Mouse (Mus musculus) CH12.LX (cell line): ENCODE measurements around the gene Yy1. TPM values are rescaled to one million over a fixed set of nuclear protein-coding genes. Genes with fewer than 3 reads are reported as not detected.

ENCODE experiments used
- DNase-seq: peaks from one replicate; pipeline ENCODE4 v3.0.0-alpha.2; 2013; ENCODE audit errors: extremely low read depth
- H3K27ac ChIP-seq: 2 replicates; pipeline ENCODE4 v1.5.1; 2012; ENCODE audit warnings: low read depth, mild to moderate bottlenecking, control low read depth, moderate library complexity; ENCODE audit not compliant: insufficient read depth
- H3K27me3 ChIP-seq: replicated peaks from 2 replicates; pipeline ENCODE3; 2012; ENCODE audit warnings: inconsistent platforms
- H3K36me3 ChIP-seq, 2 experiments: replicated peaks in 1 of 2; 2 replicates each; pipeline versions ENCODE3 to v1.6.1; 2012; ENCODE audit warnings: inconsistent platforms in 1 of 2, low read length in 1 of 2, mild to moderate bottlenecking in 1 of 2, mixed read lengths in 1 of 2, moderate library complexity in 1 of 2; ENCODE audit not compliant: control insufficient read depth in 1 of 2, insufficient read depth in 1 of 2
- H3K4me1 ChIP-seq, 2 experiments: 2 replicates each; pipeline ENCODE4 v1.6.1; 2012; ENCODE audit warnings: inconsistent platforms in 1 of 2, moderate library complexity in 1 of 2; ENCODE audit not compliant: insufficient read depth in 2 of 2, control insufficient read depth in 1 of 2
- H3K4me2 ChIP-seq: 2 replicates; pipeline ENCODE4 v1.6.1; 2012; ENCODE audit warnings: low read depth, mild to moderate bottlenecking, control low read depth; ENCODE audit not compliant: poor library complexity, insufficient read depth, severe bottlenecking
- H3K4me3 ChIP-seq, 3 experiments: fragments of 150-350 bp in 1 of 3; sonication (generic) in 1 of 3; replicated peaks in 1 of 3; 2 replicates each; pipeline versions ENCODE3 to v1.5.1; 2011 to 2012; ENCODE audit warnings: low read depth in 2 of 3, low read length in 2 of 3, mild to moderate bottlenecking in 2 of 3, moderate library complexity in 2 of 3, control low read depth in 1 of 3, improper control_type of control experiment in 1 of 3, inconsistent platforms in 1 of 3, mixed read lengths in 1 of 3; ENCODE audit not compliant: poor library complexity in 1 of 3
- H3K79me2 ChIP-seq: replicated peaks from 2 replicates; pipeline ENCODE4 v1.6.1; 2012; ENCODE audit warnings: mild to moderate bottlenecking, moderate library complexity; ENCODE audit not compliant: control insufficient read depth, poor library complexity, insufficient read depth, severe bottlenecking; ENCODE audit errors: extremely low read depth
- H3K9ac ChIP-seq: 2 replicates; pipeline ENCODE4 v1.6.1; 2012; ENCODE audit warnings: low read depth, mild to moderate bottlenecking, control low read depth, moderate library complexity; ENCODE audit not compliant: insufficient read depth
- H3K9me3 ChIP-seq: replicated peaks from 2 replicates; pipeline ENCODE3; 2012; ENCODE audit warnings: low read length, inconsistent platforms, mixed read lengths
- BHLHE40 ChIP-seq: IDR thresholded peaks from 2 replicates; pipeline ENCODE4 v1.6.1; 2011; ENCODE audit warnings: mild to moderate bottlenecking, low read depth, low read length, improper control_type of control experiment
- CHD2 ChIP-seq: IDR thresholded peaks from 2 replicates; pipeline ENCODE4 v1.6.1; 2011; ENCODE audit warnings: low read length, improper control_type of control experiment
- EP300 ChIP-seq: IDR thresholded peaks from 2 replicates; pipeline ENCODE4 v1.6.1; 2011; ENCODE audit warnings: low read length, improper control_type of control experiment
- ETS1 ChIP-seq: conservative IDR thresholded peaks from 2 replicates; pipeline ENCODE4 v1.6.1; 2012; ENCODE audit warnings: low read depth, mild to moderate bottlenecking, inconsistent platforms, low read length, improper control_type of control experiment, moderate library complexity
- HCFC1 ChIP-seq: IDR thresholded peaks from 2 replicates; pipeline ENCODE4 v1.6.1; 2012; ENCODE audit warnings: low read depth, mild to moderate bottlenecking, inconsistent platforms, low read length, improper control_type of control experiment
- IRF4 ChIP-seq: IDR thresholded peaks from 2 replicates; pipeline ENCODE4 v1.6.1; 2014; ENCODE audit warnings: low read depth, mild to moderate bottlenecking, inconsistent platforms, low read length, improper control_type of control experiment
- JUN ChIP-seq: IDR thresholded peaks from 2 replicates; pipeline ENCODE4 v1.6.1; 2011; ENCODE audit warnings: low read depth, mild to moderate bottlenecking, low read length, improper control_type of control experiment, moderate library complexity; ENCODE audit not compliant: insufficient read depth
- JUND ChIP-seq: conservative IDR thresholded peaks from 2 replicates; pipeline ENCODE4 v1.6.1; 2011; ENCODE audit warnings: low read depth, low read length, improper control_type of control experiment
- KAT2A ChIP-seq: IDR thresholded peaks from 2 replicates; pipeline ENCODE4 v1.6.1; 2012; ENCODE audit warnings: low read length, improper control_type of control experiment, inconsistent platforms; ENCODE audit not compliant: insufficient replicate concordance
- MXI1 ChIP-seq: IDR thresholded peaks from 2 replicates; pipeline ENCODE4 v1.6.1; 2011; ENCODE audit warnings: mild to moderate bottlenecking, low read depth, low read length, improper control_type of control experiment
- NELFE ChIP-seq: IDR thresholded peaks from 2 replicates; pipeline ENCODE4 v1.6.1; 2011; ENCODE audit warnings: low read depth, low read length, improper control_type of control experiment
- NRF1 ChIP-seq: IDR thresholded peaks from 2 replicates; pipeline ENCODE4 v1.6.1; 2014; ENCODE audit warnings: low read depth, mild to moderate bottlenecking, inconsistent platforms, low read length, improper control_type of control experiment, moderate library complexity
- PAX5 ChIP-seq: IDR thresholded peaks from 2 replicates; pipeline ENCODE4 v1.6.1; 2012; ENCODE audit warnings: low read length, inconsistent platforms, mixed read lengths
- POLR2A ChIP-seq: IDR thresholded peaks from 2 replicates; pipeline ENCODE4 v1.6.1; 2011; ENCODE audit warnings: low read depth, mild to moderate bottlenecking, improper control_type of control experiment, low read length
- POLR2AphosphoS2 ChIP-seq: IDR thresholded peaks from 2 replicates; pipeline ENCODE4 v1.6.1; 2011; ENCODE audit warnings: low read depth, low read length, improper control_type of control experiment
- RAD21 ChIP-seq: IDR thresholded peaks from 2 replicates; pipeline ENCODE4 v1.6.1; 2011; ENCODE audit warnings: low read depth, mild to moderate bottlenecking, low read length, improper control_type of control experiment, moderate library complexity
- SMC3 ChIP-seq: IDR thresholded peaks from 2 replicates; pipeline ENCODE4 v1.6.1; 2011; ENCODE audit warnings: low read depth, low read length, improper control_type of control experiment
- TBP ChIP-seq: conservative IDR thresholded peaks from 2 replicates; pipeline ENCODE4 v1.6.1; 2011; ENCODE audit warnings: low read depth, low read length, improper control_type of control experiment
- USF1 ChIP-seq: IDR thresholded peaks from 2 replicates; pipeline ENCODE4 v1.6.1; 2014; ENCODE audit warnings: low read depth, mild to moderate bottlenecking, inconsistent platforms, low read length, improper control_type of control experiment
- USF2 ChIP-seq: conservative IDR thresholded peaks from 2 replicates; pipeline ENCODE4 v1.6.1; 2011; ENCODE audit warnings: low read depth, low read length, improper control_type of control experiment
- ZC3H11A ChIP-seq: IDR thresholded peaks from 2 replicates; pipeline ENCODE4 v1.6.1; 2012; ENCODE audit warnings: low read depth, mild to moderate bottlenecking, inconsistent platforms, low read length, improper control_type of control experiment
- ZKSCAN1 ChIP-seq: IDR thresholded peaks from 2 replicates; pipeline ENCODE4 v1.6.1; 2012; ENCODE audit warnings: low read depth, inconsistent platforms, low read length, improper control_type of control experiment, borderline replicate concordance
- ZMIZ1 ChIP-seq: IDR thresholded peaks from 2 replicates; pipeline ENCODE4 v1.6.1; 2012; ENCODE audit warnings: low read depth, mild to moderate bottlenecking, inconsistent platforms, low read length, improper control_type of control experiment
- ZNF384 ChIP-seq: IDR thresholded peaks from 2 replicates; pipeline ENCODE4 v1.6.1; 2012; ENCODE audit warnings: low read depth, low read length, improper control_type of control experiment, inconsistent platforms
- dilution Hi-C: fragments of 300-500 bp; cut with MboI; formaldehyde crosslinking; loops from 2 replicates; pipeline ENCODE4 v1.14.3; 2020; ENCODE audit warnings: low sequenced_read_pairs; ENCODE audit not compliant: extremely low pct_unique_long_range_greater_than_20kb, extremely low pct_ligation_motif_present
- in situ Hi-C: fragments of 300-500 bp; cut with MboI; formaldehyde crosslinking; loops from 3 replicates; pipeline ENCODE4 v1.14.3; 2019; ENCODE audit warnings: low sequenced_read_pairs, low pct_ligation_motif_present, low pct_unique_long_range_greater_than_20kb, mixed read lengths
- polyA plus RNA-seq: library from polyadenylated mRNA; unstranded; fragments of >175 nt; gene quantifications from 2 replicates; pipeline ENCODE4 v1.2.1, GENCODE M21; 2012; ENCODE audit warnings: low read depth; ENCODE audit not compliant: insufficient read length
- total RNA-seq, 2 experiments: library from RNA; depleted of rRNA; stranded (reverse); fragments of 300-350 nt in 1 of 2; fragments of >200 nt in 1 of 2; gene quantifications; 2 replicates each; pipeline ENCODE4 v1.2.3; 2012 to 2014

The Yy1 gene
- total and polyA plus RNA-seq, 3 experiments = 30.8 to 56.8 (median 51.7) TPM

DNA sequence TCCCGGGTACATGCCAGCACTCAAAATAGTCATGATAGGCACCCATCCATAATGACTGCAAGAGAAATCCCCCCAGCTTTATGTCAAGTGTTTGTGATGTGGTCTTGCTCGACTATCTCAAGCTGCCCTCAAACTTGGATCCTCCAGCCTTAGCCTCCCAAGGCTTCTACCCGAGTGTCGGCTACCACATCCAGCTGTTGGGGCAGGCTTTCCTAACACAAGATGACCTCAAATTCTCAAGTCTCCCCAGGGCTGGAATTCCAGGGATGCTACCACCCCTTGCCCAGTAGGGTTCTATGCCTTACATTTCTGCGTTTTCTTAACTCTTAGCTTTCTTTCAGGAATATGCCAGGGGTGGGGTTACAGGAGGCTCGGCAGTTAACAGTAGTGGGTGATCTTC, 37.6 kb downstream of the Yy1 start:
- in situ Hi-C loops = no loop called here
- Histone ChIP-seq H3K79me2 (no peaks in the 10 kb centered on the region), H3K27ac (no peak overlapping the region), H3K4me1 (peaks cover 0 to 12% of the 10 kb centered on the region in 2 experiments; a peak in 3 of 4 replicates), H3K9ac (no peak overlapping the region)
- no peak for DNase-seq
- TF ChIP-seq KAT2A (no peak), NELFE (no peak), SMC3 (no peak), HCFC1 (no peak), USF1 (no peak), NRF1 (no peak), ZNF384 (no peak), ZC3H11A (no peak), ZKSCAN1 (no peak), USF2 (no peak), RAD21 (no peak), EP300 (no peak), ZMIZ1 (no peak), IRF4 (no peak), TBP (no peak), JUN (no peak)
- TF ChIP-seq, all 38 proteins: peak for 0
- Histone ChIP-seq H3K27me3 (no peaks in the 10 kb centered on the region), H3K9me3 (peaks cover 3% of the 10 kb centered on the region), H3K4me2 (no peak overlapping the region), H3K4me3 (no peak overlapping the region), H3K36me3 (peaks cover 8 to 72% of the 10 kb centered on the region in 2 experiments)
- dilution Hi-C loops = no loop called here

DNA sequence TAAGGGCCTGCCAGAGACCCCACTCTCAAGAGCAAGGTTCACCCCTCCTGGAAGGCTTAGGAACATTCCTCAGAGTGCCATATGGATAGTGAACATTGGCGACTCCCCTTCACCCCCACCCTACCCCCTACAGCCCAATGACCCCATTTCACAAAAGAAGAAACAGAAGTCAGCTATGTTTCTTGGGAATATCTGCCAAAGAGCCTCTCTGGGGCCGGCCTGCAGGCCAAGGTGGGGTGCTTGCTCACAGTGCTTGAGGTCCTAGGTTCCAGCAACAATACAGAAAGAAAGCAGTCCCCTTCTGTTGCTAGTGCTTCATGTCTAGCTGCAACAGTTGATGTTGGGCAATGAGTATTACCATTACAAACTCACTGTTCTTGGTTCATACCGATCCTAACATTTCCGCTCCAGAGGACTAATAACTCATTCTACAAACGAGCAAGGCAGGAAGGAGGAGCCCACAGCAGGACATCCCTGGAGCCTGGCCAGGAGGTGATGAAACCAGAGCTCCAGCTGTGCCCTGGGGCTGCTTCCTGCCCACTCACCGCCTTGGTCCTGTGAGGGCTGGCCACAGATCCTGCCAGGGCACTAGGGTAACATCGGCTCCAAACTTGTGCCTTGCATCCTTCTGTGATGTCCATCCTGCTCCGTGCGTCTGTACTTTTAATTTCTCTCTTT, 39.3 kb downstream of the Yy1 start:
- Histone ChIP-seq H3K79me2 (peaks cover 6% of the 10 kb centered on the region; the same call in 1 of the 2 replicates), H3K4me1 (peaks cover under 1 to 17% of the 10 kb centered on the region in 2 experiments; a peak in 3 of 4 replicates), H3K4me3 (no peak overlapping the region), H3K9ac (no peak overlapping the region), H3K36me3 (peaks cover 1 to 54% of the 10 kb centered on the region in 2 experiments), H3K4me2 (no peak overlapping the region), H3K9me3 (peaks cover 3% of the 10 kb centered on the region), H3K27me3 (no peaks in the 10 kb centered on the region), H3K27ac (no peak overlapping the region)
- in situ Hi-C loops (no loop called here), dilution Hi-C loops (no loop called here)
- no peak for DNase-seq
- TF ChIP-seq ETS1 (no peak), USF1 (no peak), JUND (no peak), PAX5 (no peak), POLR2AphosphoS2 (no peak), KAT2A (no peak), MXI1 (no peak), BHLHE40 (no peak), NELFE (no peak), HCFC1 (no peak), POLR2A (no peak), EP300 (no peak), CHD2 (no peak)
